Mouse (Mus musculus) heart, embryonic 13.5 days (tissue): ENCODE data around the gene Ccdc88b. TPM values are rescaled to one million over a fixed set of nuclear protein-coding genes. Genes with fewer than 3 reads are reported as not detected.

ENCODE experiments used
- ATAC-seq: fragments of 200-750 bp; cut with Nextera tagmentation; 2 replicates; pipeline ENCODE4 v1.8.0; 2017; ENCODE audit warnings: moderate TSS enrichment; ENCODE audit not compliant: insufficient number of reproducible peaks, low FRiP score, low TSS enrichment; ENCODE audit errors: extremely low read depth
- H3K27ac ChIP-seq: fragments of 300-500 bp; sonication (generic); replicated peaks from 2 replicates; pipeline ENCODE4 v1.5.1; 2015; ENCODE audit warnings: moderate library complexity, mild to moderate bottlenecking, inconsistent platforms
- H3K27me3 ChIP-seq: fragments of 300-500 bp; sonication (generic); replicated peaks from 2 replicates; pipeline ENCODE4 v1.6.1; 2015; ENCODE audit warnings: mild to moderate bottlenecking, inconsistent platforms
- H3K36me3 ChIP-seq: fragments of 300-500 bp; sonication (generic); 2 replicates; pipeline ENCODE4 v1.6.1; 2015; ENCODE audit warnings: mild to moderate bottlenecking, inconsistent platforms
- H3K4me1 ChIP-seq: fragments of 300-500 bp; sonication (generic); 2 replicates; pipeline ENCODE4 v1.6.1; 2015; ENCODE audit warnings: inconsistent platforms
- H3K4me2 ChIP-seq: fragments of 300-500 bp; sonication (generic); 2 replicates; pipeline ENCODE4 v1.6.1; 2015; ENCODE audit warnings: inconsistent platforms, mild to moderate bottlenecking, moderate library complexity
- H3K4me3 ChIP-seq: fragments of 300-500 bp; sonication (generic); 2 replicates; pipeline ENCODE4 v1.5.1; 2015; ENCODE audit warnings: moderate library complexity, mild to moderate bottlenecking, inconsistent platforms
- H3K9ac ChIP-seq: fragments of 300-500 bp; sonication (generic); 2 replicates; pipeline ENCODE4 v1.6.1; 2015; ENCODE audit warnings: inconsistent platforms, mild to moderate bottlenecking, moderate library complexity
- H3K9me3 ChIP-seq: fragments of 300-500 bp; sonication (generic); 2 replicates; pipeline ENCODE4 v1.6.1; 2016; ENCODE audit warnings: inconsistent platforms
- WGBS: fragments of 180-500 bp; shearing (Covaris S2); methylation state at CpG from one replicate; pipeline ENCODE4 v1.1.7; 2015; ENCODE audit warnings: mixed read lengths; 5-methylcytosine and 5-hydroxymethylcytosine counted together
- polyA plus RNA-seq: library from polyadenylated mRNA; unstranded; fragments of >200 nt; fragmentation: Nextera tagmentation; extraction: Ambion mirVana; gene quantifications from 2 replicates; pipeline ENCODE4 v1.2.1, GENCODE M21; 2015

Ccdc88b gene
- polyA plus RNA-seq, 1 experiment from 2014 or later: 1.3 TPM

- Histone ChIP-seq H3K36me3 (no peaks in the 10 kb centered on the region), H3K4me2 (no peak overlapping the region), H3K27ac (no peak overlapping the region), H3K27me3 (no peaks in the 10 kb centered on the region), H3K9me3 (no peaks in the 10 kb centered on the region), H3K4me1 (no peaks in the 10 kb centered on the region), H3K4me3 (no peak overlapping the region), H3K9ac (no peak overlapping the region)
- ATAC-seq: no peak
Measured at GRCm38 (mm10) chr19:6876799-6877198, 18.8 kb upstream of the Ccdc88b start.

- no peak overlapping the region for H3K9ac ChIP-seq
- H3K9me3 ChIP-seq: no peaks in the 10 kb centered on the region
- no peak overlapping the region for H3K27ac ChIP-seq
- H3K4me3 ChIP-seq: no peak overlapping the region
- WGBS: 78% methylated on average over 6 of the region's 6 CpGs
- no peaks in the 10 kb centered on the region for H3K27me3 ChIP-seq
- no peaks in the 10 kb centered on the region for H3K36me3 ChIP-seq
- no peak overlapping the region for H3K4me2 ChIP-seq
- ATAC-seq: no peak
- H3K4me1 ChIP-seq: no peaks in the 10 kb centered on the region
Measured at GRCm38 (mm10) chr19:6875834-6876233, 17.8 kb upstream of the Ccdc88b start.

- 62% methylated on average over 1 of the region's 1 CpGs for WGBS
- no peaks in the 10 kb centered on the region for H3K36me3 ChIP-seq
- H3K9me3 ChIP-seq: no peaks in the 10 kb centered on the region
- no peak for ATAC-seq
- H3K27me3 ChIP-seq: no peaks in the 10 kb centered on the region
- H3K9ac ChIP-seq: no peak overlapping the region
- H3K27ac ChIP-seq: no peak overlapping the region
- H3K4me3 ChIP-seq: no peak overlapping the region
- no peak overlapping the region for H3K4me2 ChIP-seq
- 0 out of 2 replicates have a peak, but pooled peaks cover 3% of the 10 kb centered on the region for H3K4me1 ChIP-seq
Measured at GRCm38 (mm10) chr19:6874257-6874656, 16.2 kb upstream of the Ccdc88b start.

GRCm38 (mm10) chr19:6872701-6873100 is 14.7 kb upstream of the Ccdc88b start:
- H3K9me3 ChIP-seq: no peaks in the 10 kb centered on the region
- H3K36me3 ChIP-seq: no peaks in the 10 kb centered on the region
- ATAC-seq: no peak
- 0 out of 2 replicates have a peak, but pooled peaks cover 6% of the 10 kb centered on the region for H3K4me1 ChIP-seq
- 64% methylated on average over 3 of the region's 3 CpGs for WGBS
- H3K9ac ChIP-seq: no peak overlapping the region
- no peak overlapping the region for H3K4me2 ChIP-seq
- no peak overlapping the region for H3K27ac ChIP-seq
- no peak overlapping the region for H3K4me3 ChIP-seq
- H3K27me3 ChIP-seq: no peaks in the 10 kb centered on the region

GRCm38 (mm10) chr19:6871574-6872271 is 13.7 kb upstream of the Ccdc88b start:
- H3K9me3 ChIP-seq: no peaks in the 10 kb centered on the region
- 66% methylated on average over 5 of the region's 5 CpGs for WGBS
- ATAC-seq: no peak

GRCm38 (mm10) chr19:6869355-6869754 is 11.3 kb upstream of the Ccdc88b start:
- Histone ChIP-seq H3K4me1 (0 out of 2 replicates have a peak, but pooled peaks cover 6% of the 10 kb centered on the region), H3K9ac (peak overlapping the region; percentile 42), H3K4me2 (peak overlapping the region; percentile 65), H3K27ac (peak overlapping the region; percentile 59), H3K4me3 (peak overlapping the region; percentile 42), H3K27me3 (no peaks in the 10 kb centered on the region), H3K9me3 (no peaks in the 10 kb centered on the region), H3K36me3 (no peaks in the 10 kb centered on the region)
- WGBS: 8% methylated on average over 5 of the region's 5 CpGs
- ATAC-seq: no peak

More at GRCm38 (mm10) chr19:6871574-6872271, 13.7 kb upstream of the Ccdc88b start:
- Histone ChIP-seq H3K27me3 (no peaks in the 10 kb centered on the region), H3K36me3 (no peaks in the 10 kb centered on the region), H3K4me1 (0 out of 2 replicates have a peak, but pooled peaks cover 6% of the 10 kb centered on the region), H3K27ac (no peak overlapping the region), H3K9ac (no peak overlapping the region), H3K4me2 (no peak overlapping the region), H3K4me3 (no peak overlapping the region)

- H3K27ac ChIP-seq: no peak overlapping the region
- no peak for ATAC-seq
- whole genome bisulfite sequencing: 85% methylated on average over 4 of the region's 4 CpGs
Measured at GRCm38 (mm10) chr19:6861451-6861850, 3.4 kb upstream of the Ccdc88b start.

GRCm38 (mm10) chr19:6860706-6861105 is 2.7 kb upstream of the Ccdc88b start:
- H3K36me3 ChIP-seq: no peaks in the 10 kb centered on the region
- no peak for ATAC-seq
- no peak overlapping the region for H3K27ac ChIP-seq
- WGBS: 69% methylated on average over 6 of the region's 6 CpGs
- H3K9ac ChIP-seq: no peak overlapping the region
- H3K4me2 ChIP-seq: no peak overlapping the region
- H3K9me3 ChIP-seq: no peaks in the 10 kb centered on the region
- H3K4me3 ChIP-seq: no peak overlapping the region
- peaks cover 6% of the 10 kb centered on the region for H3K4me1 ChIP-seq
- peaks cover 5% of the 10 kb centered on the region for H3K27me3 ChIP-seq

More at GRCm38 (mm10) chr19:6861451-6861850, 3.4 kb upstream of the Ccdc88b start:
- H3K4me2 ChIP-seq: no peak overlapping the region
- H3K9me3 ChIP-seq: no peaks in the 10 kb centered on the region
- H3K36me3 ChIP-seq: no peaks in the 10 kb centered on the region
- no peaks in the 10 kb centered on the region for H3K4me1 ChIP-seq
- no peak overlapping the region for H3K4me3 ChIP-seq
- no peaks in the 10 kb centered on the region for H3K27me3 ChIP-seq
- H3K9ac ChIP-seq: no peak overlapping the region

GRCm38 (mm10) chr19:6859971-6860370 is 2.0 kb upstream of the Ccdc88b start:
- 75% methylated on average over 3 of the region's 3 CpGs for WGBS
- no peak overlapping the region for H3K9ac ChIP-seq
- H3K27me3 ChIP-seq: peaks cover 12% of the 10 kb centered on the region
- H3K36me3 ChIP-seq: no peaks in the 10 kb centered on the region
- no peak overlapping the region for H3K4me2 ChIP-seq
- no peaks in the 10 kb centered on the region for H3K9me3 ChIP-seq
- H3K4me1 ChIP-seq: peaks cover 13% of the 10 kb centered on the region
- H3K27ac ChIP-seq: no peak overlapping the region
- no peak for ATAC-seq
- no peak overlapping the region for H3K4me3 ChIP-seq

GRCm38 (mm10) chr19:6859032-6859651 is 1.1 kb upstream of the Ccdc88b start:
- H3K4me2 ChIP-seq: no peak overlapping the region
- H3K4me3 ChIP-seq: no peak overlapping the region
- peaks cover 15% of the 10 kb centered on the region for H3K4me1 ChIP-seq
- peaks cover 20% of the 10 kb centered on the region for H3K27me3 ChIP-seq
- no peak overlapping the region for H3K9ac ChIP-seq
- no peaks in the 10 kb centered on the region for H3K9me3 ChIP-seq
- ATAC-seq: no peak
- 65% methylated on average over 2 of the region's 2 CpGs for WGBS
- no peak overlapping the region for H3K27ac ChIP-seq
- no peaks in the 10 kb centered on the region for H3K36me3 ChIP-seq

- 66% methylated on average over 9 of the region's 9 CpGs for WGBS
- H3K4me2 ChIP-seq: no peak overlapping the region
- H3K27ac ChIP-seq: no peak overlapping the region
- no peaks in the 10 kb centered on the region for H3K9me3 ChIP-seq
- H3K4me3 ChIP-seq: no peak overlapping the region
- H3K9ac ChIP-seq: no peak overlapping the region
- H3K36me3 ChIP-seq: no peaks in the 10 kb centered on the region
- no peak for ATAC-seq
- H3K4me1 ChIP-seq: peaks cover 15% of the 10 kb centered on the region
- peaks cover 35% of the 10 kb centered on the region for H3K27me3 ChIP-seq
Measured at GRCm38 (mm10) chr19:6857391-6858005, 513 bp downstream of the Ccdc88b start.
